Mouse (Mus musculus) heart, adult 2 months (tissue): ENCODE measurements around the gene Nos1ap. TPM values are rescaled to one million over a fixed set of nuclear protein-coding genes. Genes with fewer than 3 reads are reported as not detected.

ENCODE experiments used
- DNase-seq, 2 experiments: peaks; one replicate each; pipeline ENCODE4 v3.0.0; 2021
- H3K27ac ChIP-seq: fragments of 200-600 bp; 2 replicates; pipeline ENCODE4 v1.8.1; 2022
- H3K27me3 ChIP-seq: fragments of 200-500 bp; 2 replicates; pipeline ENCODE4 v1.6.1; 2012; ENCODE audit warnings: mild to moderate bottlenecking, low read length, inconsistent platforms, mixed read lengths; ENCODE audit not compliant: control insufficient read depth, insufficient read depth
- H3K36me3 ChIP-seq: fragments of 200-500 bp; 2 replicates; pipeline ENCODE4 v1.6.1; 2012; ENCODE audit warnings: low read length, inconsistent platforms; ENCODE audit not compliant: control insufficient read depth, insufficient read depth
- H3K4me1 ChIP-seq: fragments of 200-500 bp; 2 replicates; pipeline ENCODE4 v1.6.1; 2011; ENCODE audit warnings: low read length; ENCODE audit not compliant: control insufficient read depth, insufficient read depth
- H3K4me3 ChIP-seq: fragments of 200-600 bp; 2 replicates; pipeline ENCODE4 v1.8.1; 2022
- H3K79me2 ChIP-seq: fragments of 200-500 bp; replicated peaks from 2 replicates; pipeline ENCODE4 v1.6.1; 2012; ENCODE audit warnings: mild to moderate bottlenecking, inconsistent platforms, low read length, moderate library complexity, mixed read lengths; ENCODE audit not compliant: control insufficient read depth, insufficient read depth
- H3K9ac ChIP-seq: fragments of 200-500 bp; 2 replicates; pipeline ENCODE4 v1.6.1; 2012; ENCODE audit warnings: low read depth, mild to moderate bottlenecking, control low read depth, inconsistent platforms, low read length, mixed read lengths
- CTCF ChIP-seq: fragments of 200-600 bp; IDR thresholded peaks from 2 replicates; pipeline ENCODE4 v1.8.1; 2022; ENCODE audit warnings: antibody characterized with exemption, mild to moderate bottlenecking, moderate library complexity
- EP300 ChIP-seq: fragments of 200-500 bp; IDR thresholded peaks from 2 replicates; pipeline ENCODE4 v1.6.1; 2011; ENCODE audit warnings: low read depth, low read length, control low read depth; ENCODE audit not compliant: insufficient read depth
- POLR2A ChIP-seq: fragments of 200-500 bp; IDR thresholded peaks from 2 replicates; pipeline ENCODE4 v1.6.1; 2011; ENCODE audit warnings: mild to moderate bottlenecking, low read depth, low read length, control low read depth; ENCODE audit not compliant: insufficient read depth
- WGBS: fragments of 180-500 bp; shearing (Covaris S2); methylation state at CpG from one replicate; pipeline ENCODE4 v1.1.7; 2018; 5-methylcytosine and 5-hydroxymethylcytosine counted together
- intact Hi-C: fragments of 180-260 bp; cut with DNase I; formaldehyde crosslinking; loops from one replicate; pipeline ENCODE4 v1.15.1; 2025
- polyA plus RNA-seq: library from polyadenylated mRNA; depleted of rRNA; stranded (reverse); fragments of >200 nt; gene quantifications from 2 replicates; pipeline ENCODE4 v1.2.3, GENCODE M21; 2012
- total RNA-seq, 2 experiments: library from RNA; stranded (reverse); gene quantifications; 2 replicates each; pipeline ENCODE4 v1.2.3; 2021

Nos1ap gene
- total and polyA plus RNA-seq, 3 experiments, result 11.5 to 24.0 (median 22.0) TPM

DNA sequence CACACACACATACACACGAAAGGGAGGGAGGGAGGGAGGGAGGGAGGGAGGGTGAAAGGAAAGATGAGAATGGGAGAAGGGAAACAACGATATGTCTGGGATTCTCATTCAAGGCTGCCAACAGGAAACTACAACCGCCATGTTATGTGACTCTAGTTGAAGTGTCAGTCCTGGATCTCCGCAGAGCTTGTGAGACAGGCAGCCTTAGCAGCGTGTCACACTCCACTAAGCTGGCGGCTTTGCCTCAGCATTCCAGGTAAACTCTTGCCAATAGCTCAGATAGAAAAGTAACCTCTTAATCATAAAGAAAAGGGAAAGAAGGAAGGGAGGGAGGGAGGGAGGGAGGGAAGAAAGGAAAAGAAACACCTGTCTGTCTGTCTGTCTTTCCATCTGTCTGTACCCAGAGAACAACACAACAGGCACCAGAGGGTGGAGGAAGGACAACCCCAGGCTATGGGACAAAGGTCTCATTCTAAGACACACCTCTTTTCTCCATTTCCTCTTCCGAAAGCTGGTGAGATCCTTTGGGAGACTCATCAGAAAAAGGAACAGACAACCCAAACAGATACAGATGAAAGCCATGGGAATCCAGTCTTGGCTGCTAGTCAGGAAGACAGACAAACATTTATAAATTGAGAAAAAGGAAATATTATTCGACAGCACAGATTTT is 107.3 kb downstream of the Nos1ap start:
- H3K4me1 ChIP-seq, result peaks cover 14% of the 10 kb centered on the region
- H3K4me3 ChIP-seq, result no peak overlapping the region
- intact Hi-C loops, result no loop called here
- no peaks in the 10 kb centered on the region for H3K36me3 ChIP-seq
- no peak for TF ChIP-seq EP300
- TF ChIP-seq CTCF, result no peak
- no peak for TF ChIP-seq POLR2A
- no peak for DNase-seq
- WGBS, result 73% methylated on average over 7 of the region's 8 CpGs
- H3K27ac ChIP-seq, result no peak overlapping the region
- no peaks in the 10 kb centered on the region for H3K27me3 ChIP-seq
- no peak overlapping the region for H3K9ac ChIP-seq
- H3K79me2 ChIP-seq, result peaks cover 2% of the 10 kb centered on the region; the same call in 1 of the 2 replicates

- Histone ChIP-seq H3K27ac (no peak overlapping the region), H3K4me1 (peaks cover 14% of the 10 kb centered on the region), H3K4me3 (no peak overlapping the region), H3K9ac (no peak overlapping the region), H3K79me2 (peaks cover 2% of the 10 kb centered on the region; the same call in 1 of the 2 replicates), H3K36me3 (no peaks in the 10 kb centered on the region), H3K27me3 (no peaks in the 10 kb centered on the region)
- intact Hi-C loops, result no loop called here
- TF ChIP-seq EP300 (no peak), CTCF (no peak), POLR2A (no peak)
- no peak for DNase-seq
- 60% methylated on average over 3 of the region's 3 CpGs for WGBS
These were observed 108.6 kb downstream of the Nos1ap start for GRCm38 (mm10) chr1:170481093-170481492.

GRCm38 (mm10) chr1:170479458-170479798 is 110.2 kb downstream of the Nos1ap start:
- no peak for TF ChIP-seq POLR2A
- no peak for TF ChIP-seq CTCF
- TF ChIP-seq EP300, result no peak
- H3K79me2 ChIP-seq, result no peaks in the 10 kb centered on the region; the same call in 1 of the 2 replicates
- 33% methylated on average over 3 of the region's 3 CpGs for WGBS
- DNase-seq, result no peak
- no peak overlapping the region for H3K27ac ChIP-seq
- peaks cover 14% of the 10 kb centered on the region for H3K4me1 ChIP-seq
- H3K27me3 ChIP-seq, result no peaks in the 10 kb centered on the region
- H3K9ac ChIP-seq, result no peak overlapping the region
- intact Hi-C loops, result no loop called here
- H3K36me3 ChIP-seq, result no peaks in the 10 kb centered on the region
- no peak overlapping the region for H3K4me3 ChIP-seq

DNA sequence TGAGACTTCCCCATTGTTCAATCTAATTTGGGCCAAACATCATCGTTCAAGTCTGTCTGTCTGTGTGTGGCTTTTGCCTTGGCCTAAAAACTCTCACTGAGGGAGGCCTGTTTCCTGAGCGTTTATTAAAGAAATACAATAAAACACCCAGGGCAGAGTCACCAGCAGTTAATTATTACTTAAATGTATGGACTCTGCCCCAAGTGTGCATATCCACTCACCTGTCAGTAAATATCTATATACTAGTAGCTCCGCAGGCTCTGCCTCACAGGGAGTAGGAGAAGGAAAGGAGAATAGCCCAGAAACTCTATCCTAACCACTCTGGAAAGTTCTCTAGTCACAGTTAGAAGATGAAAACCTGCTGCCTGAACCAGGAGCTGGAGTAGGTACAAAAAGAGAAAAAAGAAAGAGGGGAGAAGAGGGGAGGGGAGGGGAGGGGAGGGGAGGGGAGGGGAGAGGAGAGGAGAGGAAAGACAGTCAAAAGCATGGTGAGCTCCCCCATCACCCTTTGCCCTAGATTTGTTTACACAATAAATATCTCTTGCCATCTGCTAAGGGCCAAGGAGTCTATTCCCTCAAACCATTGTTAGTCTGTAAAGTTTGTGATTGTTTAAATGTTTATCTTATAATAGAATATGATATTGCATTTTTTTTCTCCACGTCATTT is 110.7 kb downstream of the Nos1ap start:
- H3K27ac ChIP-seq, result peak overlapping the region; percentile 46
- DNase-seq, result no peak
- H3K36me3 ChIP-seq, result no peaks in the 10 kb centered on the region
- intact Hi-C loops, result no loop called here
- H3K9ac ChIP-seq, result no peak overlapping the region
- TF ChIP-seq POLR2A (no peak), CTCF (no peak), EP300 (no peak)
- WGBS, result 61% methylated on average over 4 of the region's 4 CpGs
- peaks cover 14% of the 10 kb centered on the region for H3K4me1 ChIP-seq
- no peak overlapping the region for H3K4me3 ChIP-seq
- H3K27me3 ChIP-seq, result no peaks in the 10 kb centered on the region
- H3K79me2 ChIP-seq, result no peaks in the 10 kb centered on the region; the same call in 1 of the 2 replicates

DNA sequence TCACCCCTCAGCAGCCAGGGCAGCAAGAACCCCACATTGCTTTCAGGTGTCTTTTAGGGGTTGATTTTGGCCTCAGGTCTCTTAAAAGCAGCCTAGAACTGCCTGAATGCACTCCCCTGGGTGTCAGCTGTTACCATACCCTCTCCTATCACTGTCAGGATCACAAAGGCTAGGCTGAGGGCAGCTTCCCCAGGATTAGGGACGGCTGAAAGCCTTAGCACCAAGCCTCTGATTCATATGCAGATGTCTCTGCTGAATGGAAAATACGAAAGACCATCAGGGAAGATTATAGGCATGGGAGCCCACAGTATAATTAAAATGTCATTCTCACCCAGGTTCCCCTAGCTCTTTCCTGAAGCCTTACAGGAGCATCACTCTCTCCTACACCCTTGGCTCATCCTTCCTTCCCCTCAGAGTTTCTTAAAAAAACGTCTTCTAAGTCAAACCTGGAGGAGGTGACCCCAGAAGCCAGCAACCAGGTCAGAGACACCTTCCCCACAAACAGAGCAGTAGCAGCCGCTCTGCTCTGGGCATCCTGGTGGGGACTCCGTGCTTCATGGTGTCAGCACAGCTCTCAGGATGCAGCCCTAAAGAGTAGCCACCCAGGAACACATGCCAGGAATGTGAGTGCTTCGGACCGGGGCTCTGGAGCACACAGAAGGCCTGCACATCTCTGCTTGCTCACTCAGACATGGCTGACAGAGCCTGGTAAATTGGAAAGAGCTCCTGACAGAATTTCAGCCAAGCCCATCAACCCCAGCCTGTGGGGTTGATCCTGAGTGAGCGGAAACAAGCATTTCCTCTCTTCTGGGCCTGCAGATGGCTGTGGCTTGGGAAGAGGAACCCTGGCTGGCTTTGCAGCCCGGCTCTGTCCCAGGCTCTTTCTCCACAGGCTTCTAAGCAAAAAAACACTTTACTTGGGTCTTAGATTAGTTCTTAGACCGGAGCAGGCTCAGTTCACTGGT is 111.7 kb downstream of the Nos1ap start:
- peak; percentile 29 to 45 for DNase-seq
- peaks cover 14% of the 10 kb centered on the region for H3K4me1 ChIP-seq

More for the DNA sequence above, 111.7 kb downstream of the Nos1ap start:
- Histone ChIP-seq H3K27me3 (no peaks in the 10 kb centered on the region), H3K9ac (no peak overlapping the region), H3K36me3 (no peaks in the 10 kb centered on the region), H3K27ac (peak overlapping the region; percentile 46), H3K79me2 (no peaks in the 10 kb centered on the region; the same call in 1 of the 2 replicates), H3K4me3 (no peak overlapping the region)
- intact Hi-C loops, result no loop called here
- 33% methylated on average over 10 of the region's 10 CpGs for WGBS
- TF ChIP-seq POLR2A, result no peak
- TF ChIP-seq CTCF, result no peak
- TF ChIP-seq EP300, result no peak
